Mouse (Mus musculus): ENCODE results near the gene Ppm1h. TPM values are rescaled to one million over a fixed set of nuclear protein-coding genes. Genes with fewer than 3 reads are reported as not detected.

The Ppm1h gene
- total and polyA plus RNA-seq, 3 experiments = 1.2 to 1.3 (median 1.3) TPM

- in situ Hi-C loops (cut with MboI; ENCODE audit: low pct_ligation_motif_present, low pct_unique_long_range_greater_than_20kb, low sequenced_read_pairs) (no loop called here), dilution Hi-C loops (cut with MboI; ENCODE audit: extremely low pct_ligation_motif_present, extremely low pct_unique_long_range_greater_than_20kb, low sequenced_read_pairs) (no loop called here)
- no peak overlapping the region for H3K9ac ChIP-seq (ENCODE audit: insufficient read depth, low read depth)
- peaks cover 0 to 2% of the 10 kb centered on the region in 2 experiments; a peak in 1 of 4 replicates for H3K4me1 ChIP-seq (ENCODE audit: control insufficient read depth in 1 of 2, insufficient read depth in 2 of 2)
- H3K36me3 ChIP-seq (replicated peaks in 1 of 2; ENCODE audit: control insufficient read depth in 1 of 2, insufficient read depth in 1 of 2, low read length in 1 of 2) = no peaks in the 10 kb centered on the region
- no peak for DNase-seq (ENCODE audit: extremely low read depth)
- H3K9me3 ChIP-seq (replicated peaks; ENCODE audit: low read length) = no peaks in the 10 kb centered on the region
- no peaks in the 10 kb centered on the region for H3K27me3 ChIP-seq (replicated peaks)
- no peaks in the 10 kb centered on the region for H3K79me2 ChIP-seq (replicated peaks; ENCODE audit: control insufficient read depth, extremely low read depth, insufficient read depth, poor library complexity, severe bottlenecking)
- H3K27ac ChIP-seq (ENCODE audit: insufficient read depth, low read depth) = no peak overlapping the region
- no peak overlapping the region for H3K4me2 ChIP-seq (ENCODE audit: insufficient read depth, low read depth, poor library complexity, severe bottlenecking)
- no peak for TF ChIP-seq USF1 (IDR thresholded peaks at IDR 0.05; ENCODE audit: low read depth, low read length)
- no peak for TF ChIP-seq ZKSCAN1 (IDR thresholded peaks at IDR 0.05; ENCODE audit: borderline replicate concordance, low read depth, low read length)
- no peak overlapping the region for H3K4me3 ChIP-seq (replicated peaks in 1 of 3; ENCODE audit: low read depth in 2 of 3, low read length in 2 of 3, poor library complexity in 1 of 3)
These were observed 178.6 kb downstream of the Ppm1h start for GRCm38 (mm10) chr10:122857155-122857554.

GRCm38 (mm10) chr10:122858904-122859641, 180.5 kb downstream of the Ppm1h start:
- Histone ChIP-seq H3K27ac (ENCODE audit: insufficient read depth, low read depth) (no peak overlapping the region), H3K9ac (ENCODE audit: insufficient read depth, low read depth) (no peak overlapping the region), H3K27me3 (replicated peaks) (no peaks in the 10 kb centered on the region), H3K36me3 (replicated peaks in 1 of 2; ENCODE audit: control insufficient read depth in 1 of 2, insufficient read depth in 1 of 2, low read length in 1 of 2) (peaks cover 0 to 2% of the 10 kb centered on the region in 2 experiments), H3K9me3 (replicated peaks; ENCODE audit: low read length) (no peaks in the 10 kb centered on the region), H3K79me2 (replicated peaks; ENCODE audit: control insufficient read depth, extremely low read depth, insufficient read depth, poor library complexity, severe bottlenecking) (no peaks in the 10 kb centered on the region), H3K4me3 (replicated peaks in 1 of 3; ENCODE audit: low read depth in 2 of 3, low read length in 2 of 3, poor library complexity in 1 of 3) (no peak overlapping the region), H3K4me2 (ENCODE audit: insufficient read depth, low read depth, poor library complexity, severe bottlenecking) (no peak overlapping the region), H3K4me1 (ENCODE audit: control insufficient read depth in 1 of 2, insufficient read depth in 2 of 2) (peaks cover 0 to 2% of the 10 kb centered on the region in 2 experiments; a peak in 1 of 4 replicates)
- dilution Hi-C loops (cut with MboI; ENCODE audit: extremely low pct_ligation_motif_present, extremely low pct_unique_long_range_greater_than_20kb, low sequenced_read_pairs) (no loop called here), in situ Hi-C loops (cut with MboI; ENCODE audit: low pct_ligation_motif_present, low pct_unique_long_range_greater_than_20kb, low sequenced_read_pairs) (no loop called here)
- TF ChIP-seq JUND (conservative IDR thresholded peaks at IDR 0.05; ENCODE audit: low read depth, low read length) (no peak), GABPA (IDR thresholded peaks at IDR 0.05; ENCODE audit: insufficient replicate concordance, low read depth, low read length) (no peak), USF2 (conservative IDR thresholded peaks at IDR 0.05; ENCODE audit: low read depth, low read length) (no peak), SIN3A (IDR thresholded peaks at IDR 0.05; ENCODE audit: low read length) (no peak), E2F4 (IDR thresholded peaks at IDR 0.05; ENCODE audit: insufficient replicate concordance, low read depth, low read length) (no peak), ZC3H11A (IDR thresholded peaks at IDR 0.05; ENCODE audit: low read depth, low read length) (no peak), MXI1 (IDR thresholded peaks at IDR 0.05; ENCODE audit: low read depth, low read length) (no peak), RAD21 (IDR thresholded peaks at IDR 0.05; ENCODE audit: low read depth, low read length) (no peak), IRF4 (IDR thresholded peaks at IDR 0.05; ENCODE audit: low read depth, low read length) (no peak), MYC (IDR thresholded peaks at IDR 0.05; ENCODE audit: low read depth, low read length) (no peak), ELF1 (IDR thresholded peaks at IDR 0.05; ENCODE audit: low read depth, low read length) (no peak), ZKSCAN1 (IDR thresholded peaks at IDR 0.05; ENCODE audit: borderline replicate concordance, low read depth, low read length) (no peak), PAX5 (IDR thresholded peaks at IDR 0.05; ENCODE audit: low read length) (no peak), CHD2 (IDR thresholded peaks at IDR 0.05; ENCODE audit: low read length) (no peak), CTCF (conservative IDR thresholded peaks at IDR 0.05 in 1 of 2, IDR thresholded peaks at IDR 0.05 in 1 of 2; ENCODE audit: low read depth in 2 of 2, low read length in 2 of 2) (no peak), NELFE (IDR thresholded peaks at IDR 0.05; ENCODE audit: low read depth, low read length) (no peak), ETS1 (conservative IDR thresholded peaks at IDR 0.05; ENCODE audit: low read depth, low read length) (no peak)
- DNase-seq (ENCODE audit: extremely low read depth) = no peak
